Mouse (Mus musculus): ENCODE results near the gene Nomo1. TPM values are rescaled to one million over a fixed set of nuclear protein-coding genes. Genes with fewer than 3 reads are reported as not detected.

Nomo1 gene
- total RNA-seq, 2 experiments from 2014 or later = 88.0 to 95.9 TPM

DNA sequence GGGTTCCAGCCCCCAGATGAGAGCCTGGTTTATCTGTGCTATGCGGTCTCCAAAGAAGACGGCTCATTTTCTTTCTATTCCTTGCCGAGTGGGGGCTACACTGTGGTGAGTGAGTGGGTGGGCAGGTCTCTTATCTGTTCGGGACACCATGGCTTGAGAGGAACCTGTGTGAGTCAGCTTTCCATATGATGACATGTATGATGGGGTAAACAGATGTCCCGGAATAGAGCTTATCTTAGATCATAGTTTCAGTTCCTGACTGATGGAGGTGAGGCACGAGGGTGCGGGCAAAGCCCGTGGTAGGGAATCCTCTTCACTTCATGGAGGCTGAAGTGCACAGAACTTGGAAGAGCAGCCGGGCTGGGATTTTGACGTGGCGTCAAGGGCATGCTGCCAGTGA, 12.4 kb downstream of the Nomo1 start:
- DNase-seq = no peak

DNA sequence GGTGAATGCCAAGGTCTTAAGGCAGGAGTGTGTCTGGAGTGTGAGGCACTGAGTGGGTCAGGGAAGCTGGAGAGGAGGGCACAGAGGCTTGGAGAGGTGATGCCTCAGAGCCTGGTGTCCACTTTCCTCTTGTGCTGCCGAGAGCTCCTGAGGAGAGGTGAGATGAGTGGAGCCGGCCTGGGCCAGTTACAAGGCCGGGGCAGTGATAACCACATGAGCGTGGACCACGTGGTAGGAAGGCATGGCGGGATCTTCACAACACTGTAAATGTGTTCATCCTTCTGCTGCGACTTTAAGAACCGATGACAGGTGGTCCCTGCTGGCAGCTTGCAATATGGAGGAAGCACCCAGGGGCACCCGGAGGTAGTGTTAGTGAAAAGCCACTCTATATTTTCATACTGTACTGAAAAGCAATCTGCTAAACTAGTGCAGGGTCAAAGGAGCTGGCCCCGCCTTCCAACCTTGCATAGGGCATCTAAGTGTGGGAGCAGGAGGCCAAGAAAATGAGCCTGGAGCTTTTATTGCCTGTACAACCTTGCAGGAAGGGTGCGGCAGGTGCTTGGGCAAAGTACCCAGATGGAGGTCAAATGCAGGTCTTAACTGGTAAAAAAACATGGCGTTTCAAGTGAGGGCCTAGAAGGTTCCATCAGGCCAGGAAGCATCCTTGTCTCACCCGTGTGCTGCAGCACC, 14.5 kb downstream of the Nomo1 start:
- no peak for DNase-seq

DNA sequence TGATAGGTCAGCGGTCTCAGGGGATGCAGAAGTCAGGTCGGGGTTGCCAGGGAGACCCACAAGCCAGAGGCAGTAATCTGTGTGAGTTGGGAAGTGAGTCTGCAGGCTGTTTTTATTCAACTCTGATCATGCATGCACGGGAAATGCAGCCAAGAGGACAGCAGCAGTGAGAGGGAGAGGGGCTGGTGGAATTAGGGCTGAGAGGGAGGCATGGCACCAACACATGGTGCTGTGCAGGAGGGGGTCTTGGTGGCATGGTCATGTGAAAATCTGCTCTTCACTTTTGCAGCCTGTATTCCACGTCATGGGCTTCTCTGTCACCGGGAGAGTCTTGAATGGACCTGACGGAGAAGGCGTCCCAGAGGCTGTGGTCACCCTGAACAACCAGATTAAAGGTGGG, 16.5 kb downstream of the Nomo1 start:
- DNase-seq = no peak

DNA sequence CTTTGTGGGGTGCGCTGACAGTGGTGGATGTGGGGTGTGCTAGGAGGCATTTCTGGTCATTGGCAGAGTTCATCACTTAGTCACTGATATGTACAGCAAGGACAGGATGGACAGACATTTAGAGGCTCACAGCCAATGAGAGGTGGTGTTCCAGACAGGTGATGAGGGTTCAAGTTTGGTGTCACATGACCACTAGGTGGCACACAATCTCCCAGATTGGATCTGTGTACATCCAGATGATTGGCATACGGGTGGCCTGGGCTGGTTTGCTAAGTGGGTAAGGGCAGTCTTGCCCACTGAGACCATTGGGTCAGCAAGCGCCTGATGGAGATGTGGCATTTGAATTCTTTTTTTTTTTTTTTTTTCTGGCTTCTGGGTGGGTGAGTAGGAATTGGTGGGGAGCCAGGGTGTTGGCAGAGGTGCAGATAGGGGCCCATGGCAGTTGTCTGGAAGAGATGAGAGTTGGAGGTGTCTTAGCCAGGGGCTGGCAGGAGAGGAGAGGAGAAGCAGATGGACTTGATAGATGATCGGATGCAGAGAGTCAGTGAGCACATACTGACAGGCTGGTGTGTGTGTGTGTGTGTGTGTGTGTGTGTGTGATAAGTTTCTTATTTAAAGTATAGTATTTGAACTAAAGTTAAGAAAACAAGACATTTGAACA, 18.8 kb downstream of the Nomo1 start:
- DNase-seq = peak in 1 of 2 experiments; percentile 11

DNA sequence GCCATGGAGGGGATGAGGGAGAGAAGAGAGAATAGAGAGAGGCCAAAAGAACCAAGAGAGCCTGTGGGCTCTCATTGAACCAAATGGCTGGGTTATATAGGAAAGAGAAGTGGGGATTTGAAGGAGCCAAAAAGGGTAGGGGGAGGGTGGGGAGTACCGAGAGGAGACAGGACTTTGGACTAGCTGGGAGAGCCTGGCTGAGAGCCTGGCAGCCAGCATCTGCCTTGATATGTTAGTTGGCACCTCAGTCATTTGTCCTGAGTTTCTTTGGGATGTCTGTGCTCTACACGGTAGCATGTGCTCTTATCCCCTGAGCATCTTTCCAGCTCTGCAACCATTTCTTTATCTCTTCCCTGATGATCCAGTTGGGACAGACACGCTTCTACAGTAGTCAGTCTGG, 20.1 kb downstream of the Nomo1 start:
- DNase-seq = no peak

DNA sequence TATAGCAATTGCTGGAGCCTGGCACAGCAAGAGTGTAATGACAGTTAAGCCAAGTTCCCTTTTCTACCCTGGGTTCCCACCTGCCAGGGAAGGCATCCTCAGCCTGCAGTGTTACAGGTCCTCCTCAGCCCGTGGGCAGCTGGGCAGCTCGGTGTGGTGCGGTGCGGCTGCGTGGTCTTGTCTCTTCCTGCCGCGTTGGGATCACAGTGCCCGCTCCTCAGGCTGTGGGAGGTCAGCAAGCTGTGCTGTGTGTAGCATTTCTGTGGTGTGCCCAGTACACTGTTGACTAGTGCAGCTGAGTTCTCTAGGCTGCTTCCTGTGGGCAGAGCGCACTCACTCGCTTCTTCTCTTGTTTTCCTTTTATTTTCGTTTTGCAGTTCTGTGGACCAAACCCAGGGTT, 25.4 kb downstream of the Nomo1 start:
- no peak for DNase-seq

DNA sequence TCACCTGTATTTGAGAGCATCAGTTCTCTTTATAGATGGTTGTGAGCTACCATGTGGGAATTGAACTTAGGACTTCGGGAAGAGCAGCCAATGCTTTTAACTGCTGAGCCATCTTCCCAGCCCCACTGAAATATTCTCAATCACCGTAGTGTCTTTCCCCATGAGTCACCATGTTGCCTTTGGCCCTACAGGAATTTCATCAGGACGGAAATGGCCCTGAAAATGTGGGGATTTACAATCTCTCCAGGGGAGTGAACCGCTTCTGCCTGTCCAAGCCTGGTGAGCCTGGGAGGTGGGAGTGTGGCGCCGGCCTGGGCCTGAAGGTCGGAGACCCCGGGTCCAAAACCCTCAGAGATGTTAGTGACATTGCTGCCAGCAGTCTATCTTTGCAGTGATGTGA, 27.2 kb downstream of the Nomo1 start:
- no peak for DNase-seq

DNA sequence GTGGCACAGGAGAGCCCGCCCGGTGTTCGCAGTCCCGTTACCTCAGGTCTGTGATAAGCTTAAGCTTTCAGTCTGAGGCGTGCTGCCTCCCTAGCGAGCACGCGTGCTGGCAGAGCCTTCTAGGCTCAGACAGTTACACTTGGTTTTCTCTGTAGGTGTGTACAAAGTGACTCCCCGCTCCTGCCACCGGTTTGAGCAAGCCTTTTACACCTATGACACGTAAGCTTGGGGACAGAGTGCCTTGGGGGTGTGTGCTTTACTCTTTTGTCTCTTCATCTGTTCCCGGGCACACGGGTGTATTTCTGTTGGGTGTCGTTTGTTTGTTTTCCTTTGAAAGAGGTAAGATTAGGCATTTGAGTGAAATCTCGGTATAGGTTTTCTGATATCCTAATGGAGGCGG, 28.1 kb downstream of the Nomo1 start:
- no peak for DNase-seq

DNA sequence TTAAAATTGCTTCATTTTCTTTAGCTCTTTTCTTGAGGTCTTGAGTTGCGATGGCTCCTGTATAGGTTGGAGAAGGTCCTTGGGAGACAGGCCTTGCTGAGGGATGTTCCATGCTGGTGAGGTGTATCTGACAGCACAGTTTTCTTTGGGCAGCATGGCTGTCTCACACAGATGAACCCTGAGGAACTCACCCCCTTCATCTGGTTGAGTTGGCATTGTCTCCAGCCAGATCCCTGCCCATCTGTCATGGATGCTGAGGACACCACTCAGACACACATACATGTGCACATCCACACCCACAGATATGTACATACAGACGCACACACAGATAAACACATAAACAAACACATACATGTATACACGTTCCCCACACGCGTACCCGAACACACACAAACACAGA, 29.8 kb downstream of the Nomo1 start:
- no peak for DNase-seq

DNA sequence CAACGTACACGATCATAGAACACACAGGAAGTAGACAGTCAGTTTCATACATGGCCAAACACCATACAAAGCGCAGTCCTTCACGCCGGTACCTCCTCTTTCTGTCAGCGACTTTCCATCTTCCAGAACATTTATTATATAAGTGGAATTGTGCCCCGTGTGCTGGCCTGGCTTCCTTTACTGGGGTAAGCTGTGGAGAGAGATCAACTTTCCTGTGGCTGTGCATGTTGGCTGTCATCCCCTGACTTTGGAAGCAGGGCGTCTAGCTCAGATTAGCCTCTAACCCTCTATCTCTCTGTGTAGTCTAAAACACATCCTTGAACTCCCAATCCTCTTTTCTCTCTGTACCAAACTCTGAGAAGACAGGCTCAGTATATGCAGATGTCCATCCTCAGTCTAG, 35.3 kb downstream of the Nomo1 start:
- DNase-seq = no peak

DNA sequence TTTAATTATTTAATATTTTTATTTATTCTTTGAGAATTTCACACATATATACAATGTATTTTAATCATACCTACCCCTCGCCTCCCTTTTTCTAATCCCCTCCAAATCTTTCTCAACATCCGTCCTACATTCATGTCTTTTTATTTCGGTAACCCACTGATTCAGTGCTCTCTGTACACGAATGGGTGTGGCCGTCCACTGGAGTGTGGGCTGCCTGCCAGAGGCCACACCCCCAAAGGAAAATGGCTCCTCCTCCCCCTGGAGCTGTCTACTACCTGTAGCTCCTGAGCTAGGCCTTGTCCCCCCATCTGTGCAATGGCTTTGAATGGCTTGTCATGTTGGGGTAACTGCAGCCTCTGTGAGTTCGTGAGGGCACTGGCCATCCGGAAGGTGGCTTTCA, 43.3 kb downstream of the Nomo1 start:
- DNase-seq = no peak

DNA sequence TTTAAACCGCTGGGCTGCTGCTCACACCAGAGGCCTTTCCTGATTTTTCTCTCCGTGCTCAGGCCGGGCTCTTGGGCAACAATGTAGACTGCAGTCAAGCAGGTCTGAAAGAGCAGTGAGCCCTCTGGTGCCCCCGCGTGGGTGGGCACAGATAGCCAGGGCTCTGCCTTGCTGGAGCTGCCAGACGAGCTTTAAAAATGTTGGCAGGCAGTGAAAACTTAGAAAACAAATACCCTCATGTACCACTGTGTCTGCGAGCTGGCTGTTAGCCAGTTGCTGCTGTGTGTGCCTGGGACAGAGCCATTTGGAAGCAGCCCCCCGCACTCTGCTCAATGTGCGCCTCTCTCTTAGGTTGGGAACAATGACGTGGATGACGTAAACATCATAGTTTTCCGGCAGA, 44.2 kb downstream of the Nomo1 start:
- no peak for DNase-seq

DNA sequence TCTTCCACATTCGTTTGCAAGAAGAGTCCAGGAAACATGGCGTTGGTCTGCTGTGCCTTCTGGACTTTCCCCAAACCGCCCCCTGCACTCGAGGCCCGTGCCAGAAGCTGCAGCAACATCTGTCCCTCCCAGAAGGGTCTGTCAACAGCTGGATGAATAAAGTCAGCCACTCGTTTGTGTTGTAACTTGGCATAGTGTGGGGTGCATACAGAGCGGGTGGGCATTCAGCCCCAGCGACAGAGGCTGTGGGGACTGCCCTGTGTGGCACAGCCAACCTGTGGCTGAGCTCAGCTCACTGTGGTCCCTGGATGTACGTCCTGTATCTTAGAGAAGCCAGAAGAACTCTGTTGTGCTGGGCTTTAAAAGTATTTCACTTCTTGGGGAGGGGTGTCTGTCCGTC, 50.5 kb downstream of the Nomo1 start:
- DNase-seq = no peak

DNA sequence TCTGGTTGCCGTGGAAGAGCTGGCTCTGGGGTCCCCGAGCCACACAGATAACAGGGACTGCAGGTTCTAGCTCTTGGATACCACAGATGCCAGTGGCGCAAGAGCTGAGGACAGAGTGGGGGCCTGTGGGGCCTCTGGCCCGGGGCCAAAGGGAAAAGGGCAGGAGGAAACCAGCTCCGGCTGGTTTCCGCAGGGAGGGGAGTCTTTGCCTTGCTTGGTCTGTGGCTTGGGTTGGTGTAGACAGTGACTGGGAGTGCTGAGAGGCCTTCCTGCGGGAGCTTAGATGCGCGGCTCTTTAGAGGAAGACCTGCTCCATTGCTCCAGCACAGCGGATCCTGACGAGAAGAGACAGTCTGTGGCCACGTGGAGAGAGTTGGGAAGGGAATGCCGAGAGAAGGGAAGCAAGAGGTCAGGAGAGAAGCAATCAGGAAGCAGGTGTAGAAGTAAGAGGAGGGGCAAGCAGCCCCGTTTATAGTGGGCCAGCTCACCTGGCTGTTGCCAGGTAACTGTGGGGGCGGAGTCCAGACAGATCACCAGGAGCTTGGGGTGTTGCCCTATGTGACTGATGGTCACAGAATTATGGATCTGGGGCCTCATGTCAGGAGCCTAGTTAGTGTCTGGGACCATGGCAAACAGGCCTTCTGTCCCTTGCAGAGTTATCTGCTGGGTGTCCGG, 51.5 kb downstream of the Nomo1 start:
- DNase-seq = no peak

DNA sequence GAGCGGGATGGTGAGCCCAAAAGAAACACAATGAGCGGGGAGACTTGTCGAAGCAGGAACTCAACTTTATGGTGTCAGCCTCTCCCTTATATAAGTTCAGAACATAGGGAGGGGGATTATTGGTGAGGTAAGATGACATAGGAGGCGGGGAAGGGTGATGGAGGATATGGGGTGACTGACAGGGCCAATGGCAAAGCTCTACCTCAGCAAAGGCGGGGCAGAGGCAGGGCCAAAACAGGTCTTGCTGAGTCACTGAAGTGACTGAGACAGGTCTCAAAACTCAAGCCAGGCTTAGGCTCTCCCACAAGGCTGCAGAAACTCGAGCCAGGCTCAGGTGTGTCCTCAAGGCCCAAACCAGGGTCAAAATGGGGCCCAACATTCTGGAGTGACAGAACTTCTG, 52.9 kb downstream of the Nomo1 start:
- DNase-seq = no peak

DNA sequence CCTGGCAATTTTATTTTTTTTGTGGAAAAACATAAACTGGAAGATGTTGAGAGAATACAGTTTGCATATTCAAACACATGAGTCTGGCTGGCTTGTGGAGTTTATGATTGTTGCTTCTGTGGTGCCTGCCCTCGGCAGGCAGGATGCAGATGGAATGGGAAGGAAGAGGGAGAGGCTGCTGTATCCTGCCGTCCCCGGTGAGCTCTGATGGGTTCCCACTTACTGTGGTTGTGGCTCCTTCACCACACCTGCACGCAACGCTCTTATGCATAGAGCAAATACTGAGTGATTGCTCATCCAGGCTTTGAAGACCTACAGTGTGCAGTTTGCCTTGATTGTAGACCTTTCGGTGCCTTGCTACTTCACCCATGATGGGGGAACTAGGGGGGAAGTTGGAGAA, 54.7 kb downstream of the Nomo1 start:
- no peak for DNase-seq

DNA sequence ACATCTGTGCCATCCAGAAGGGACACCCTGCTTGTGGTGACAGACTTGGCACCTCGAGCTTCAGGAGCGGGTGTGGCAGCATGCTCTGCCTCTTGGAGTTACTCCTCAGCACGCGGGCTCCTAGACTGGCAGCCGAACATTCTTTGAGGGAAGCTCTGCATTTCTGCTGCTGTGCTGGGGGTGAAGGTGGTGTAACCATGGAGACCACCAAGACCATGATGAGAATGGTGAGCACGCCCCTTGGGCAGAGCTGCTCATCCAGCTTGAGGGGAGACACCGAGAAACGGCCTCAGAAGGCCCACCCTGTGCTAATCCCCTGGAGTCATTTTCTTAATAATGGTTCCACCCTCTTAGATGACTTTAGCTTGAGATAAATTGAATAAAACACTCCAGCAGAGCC, 59.3 kb downstream of the Nomo1 start:
- no peak for DNase-seq

DNA sequence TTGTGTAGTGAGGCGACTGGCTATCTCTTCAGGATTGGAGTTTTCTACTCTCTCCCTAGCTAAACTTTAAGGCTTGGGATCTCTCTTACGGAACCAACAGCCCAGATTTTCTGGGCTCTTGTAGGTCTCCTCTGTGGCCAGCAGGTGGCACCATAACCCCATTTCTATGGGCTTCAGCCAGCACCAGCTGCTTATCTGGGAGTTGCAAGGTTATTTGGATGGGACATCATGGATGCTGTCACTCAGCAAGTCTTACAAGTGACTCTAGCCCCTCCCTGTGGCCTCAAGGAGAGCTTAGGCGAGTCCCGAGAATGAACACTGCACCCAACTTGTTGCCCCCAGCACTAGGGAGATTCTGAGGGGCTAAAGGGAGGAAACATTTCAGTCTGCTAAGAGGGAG, 62.6 kb downstream of the Nomo1 start:
- peak; percentile 67 to 82 for DNase-seq

DNA sequence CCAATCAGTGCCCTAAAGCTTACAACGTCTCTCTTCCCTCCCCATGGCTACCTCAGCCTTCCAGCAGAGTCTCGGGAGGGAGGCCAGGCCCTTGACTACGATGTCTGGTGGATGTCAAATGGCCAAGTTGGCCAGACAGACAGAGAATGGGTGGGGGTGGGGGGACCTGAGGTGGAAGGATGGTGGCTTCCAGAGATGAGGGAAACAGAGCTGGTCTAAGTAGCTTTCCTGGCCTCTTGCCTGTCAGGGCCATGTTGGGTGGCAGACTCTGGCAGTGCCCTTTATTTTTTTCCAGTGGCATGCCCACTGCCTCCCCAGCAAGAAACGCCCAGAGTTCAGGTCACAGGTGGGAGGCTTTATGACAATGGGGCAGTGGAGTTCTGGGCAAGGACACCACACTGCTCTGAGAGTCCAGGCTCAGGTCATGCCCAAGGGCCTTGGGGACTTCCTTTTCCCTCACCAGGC, 63.9 kb downstream of the Nomo1 start:
- peak; percentile 71 to 73 for DNase-seq

DNA sequence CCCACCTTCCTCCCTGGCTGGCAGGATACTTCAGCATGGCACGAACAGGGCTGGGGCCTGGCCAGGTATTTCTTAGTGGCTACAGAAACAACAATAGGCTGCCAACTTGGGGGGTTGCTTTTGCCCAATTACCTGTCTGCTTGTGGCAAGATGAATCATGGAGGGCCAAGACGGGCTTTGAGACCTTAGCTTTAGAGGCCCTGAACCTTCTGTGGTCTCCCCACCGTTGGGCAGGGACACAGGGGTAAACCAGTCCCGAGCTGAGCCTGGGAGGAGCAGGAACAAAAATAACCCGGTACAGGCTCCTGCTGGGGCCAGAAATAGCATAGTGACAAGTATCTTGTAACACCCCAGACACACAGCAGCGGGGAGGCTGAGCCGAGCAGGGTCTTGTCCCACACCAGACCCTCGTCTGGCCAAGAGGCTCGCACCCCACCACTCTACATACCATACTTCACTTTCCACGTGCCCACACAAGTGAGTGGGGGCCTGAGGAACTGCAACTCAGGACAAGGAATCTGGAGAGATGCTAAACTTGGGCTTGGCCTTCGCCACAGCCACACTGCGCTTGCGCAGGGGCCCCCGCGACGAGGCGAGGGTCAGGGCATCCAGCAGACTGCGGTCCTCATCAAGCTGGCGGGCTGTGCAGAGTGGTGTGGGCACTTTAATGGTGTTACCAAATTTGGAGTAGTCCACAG, 64.9 kb downstream of the Nomo1 start:
- DNase-seq = peak; percentile 68 to 76

DNA sequence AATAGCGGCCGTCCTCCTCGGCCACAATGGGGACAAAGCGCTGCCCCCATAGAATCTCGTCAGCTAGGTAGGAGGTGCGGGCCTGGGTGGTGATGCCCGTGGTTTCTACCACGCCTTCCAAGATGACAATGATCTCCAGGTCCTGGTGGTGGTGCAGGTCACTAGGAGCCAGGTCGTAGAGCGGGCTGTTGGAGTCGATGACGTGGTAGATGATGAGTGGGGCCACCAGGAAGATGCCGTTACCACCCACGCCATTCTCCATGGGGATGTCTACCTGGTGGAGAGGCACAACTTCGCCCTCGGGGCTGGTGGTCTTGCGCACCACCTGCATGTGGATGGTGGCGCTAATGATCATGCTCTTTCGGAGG, 65.4 kb downstream of the Nomo1 start:
- no peak for DNase-seq

DNA sequence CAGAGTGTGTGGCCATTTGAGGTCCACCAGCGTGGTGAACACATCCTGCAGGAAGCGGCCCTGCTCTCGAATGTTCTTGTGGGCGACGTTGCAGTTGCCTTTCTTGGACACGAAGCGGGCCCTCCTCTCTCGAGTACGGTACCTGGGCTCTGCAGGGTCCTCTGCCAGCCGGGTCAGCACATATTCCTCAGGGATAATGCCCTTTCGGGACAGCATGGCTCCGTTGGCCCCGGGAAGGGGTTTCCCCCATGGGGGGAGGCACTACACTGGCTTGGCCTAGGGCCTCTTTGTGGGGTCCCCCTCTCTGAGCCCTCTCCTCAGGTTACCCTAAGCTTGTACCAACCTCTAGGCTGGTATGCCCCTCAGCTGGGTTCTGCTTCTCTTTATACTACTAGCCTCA, 66.2 kb downstream of the Nomo1 start:
- peak in 1 of 2 experiments; percentile 42 for DNase-seq

DNA sequence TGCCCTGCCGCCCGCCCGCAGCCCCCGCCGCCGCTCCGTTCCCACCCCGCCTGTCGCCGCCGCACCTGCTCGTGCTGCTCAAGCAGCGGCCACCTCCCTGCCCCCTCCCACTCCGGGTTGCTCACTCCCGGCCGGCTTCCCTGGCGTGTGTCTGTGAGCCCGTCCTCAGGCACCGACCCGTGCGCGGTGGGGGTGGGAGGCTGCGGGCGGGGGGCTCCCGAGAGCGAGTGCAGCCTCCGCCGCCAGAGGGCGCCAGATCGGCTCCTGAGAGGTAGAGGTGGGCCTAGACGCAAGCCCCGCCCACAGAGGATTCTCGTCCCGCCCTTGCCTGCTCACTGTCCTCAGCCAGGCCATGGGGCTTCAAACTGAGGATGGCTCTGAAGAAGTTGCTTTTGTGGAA, 67.1 kb downstream of the Nomo1 start, which contains the start of gene Kcnj11:
Gene Kcnj11 (minus strand): TSS at position 202 of the 400 bp plus-strand sequence.
- DNase-seq = peak; percentile 75 to 78
